Mouse (Mus musculus) brain, embryonic 18.5 days (tissue): ENCODE results near the gene Gm45213.
A peak's percentile ranks its signal among the peaks of the same experiment; 100 is the strongest.
"Not testable (repeated sequence)": the region's sequence is repeated elsewhere in the genome, so short reads cannot be mapped to it uniquely, and the experiment has no call there.

Experiments used
- DNase-seq: peaks from one replicate; pipeline ENCODE4 v3.0.0-alpha.2; 2012; ENCODE audit warnings: low read depth, low spot score

The Gm45213 gene

DNA sequence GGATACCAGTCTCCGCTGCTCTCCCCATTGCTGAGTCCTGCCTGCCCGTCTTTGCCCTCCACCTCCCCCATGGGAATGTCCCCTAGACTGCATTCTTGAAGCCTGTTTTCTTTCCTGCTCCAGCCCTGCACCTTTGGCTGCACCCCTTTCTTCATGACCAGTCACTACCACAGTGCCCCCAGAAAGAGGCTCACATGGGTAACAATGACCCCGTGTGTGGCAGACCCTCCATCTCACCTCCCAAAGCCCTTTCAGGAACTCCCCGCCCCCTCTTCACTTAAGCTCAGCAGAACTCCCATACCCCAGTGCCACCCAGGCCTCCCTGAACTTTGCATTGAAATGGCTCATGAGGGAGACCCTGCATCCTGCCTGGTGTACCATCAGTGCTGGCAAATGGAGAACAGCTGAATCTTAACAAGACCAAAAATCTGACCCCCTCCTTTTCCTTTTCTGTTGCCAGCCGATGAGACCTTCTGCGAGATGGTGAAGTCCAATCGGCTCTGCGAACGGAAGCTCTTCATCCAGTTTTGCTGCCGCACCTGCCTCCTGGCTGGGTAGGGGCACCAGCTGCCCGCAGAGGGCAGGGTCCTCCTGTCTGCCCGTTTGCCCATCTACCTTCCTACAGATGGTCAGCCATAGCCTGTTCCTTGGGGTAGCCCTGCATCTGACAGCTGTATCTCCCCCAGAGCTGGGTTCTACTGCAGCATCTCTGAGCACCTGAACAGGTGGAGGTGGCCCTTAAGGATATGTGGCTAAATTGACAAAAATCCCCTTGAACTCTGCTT is 5.2 kb downstream of the Gm45213 start:
- no peak for DNase-seq

- no peak for DNase-seq
Observed at GRCm38 (mm10) chr7:66053946-66054483, 10.6 kb downstream of the Gm45213 start.

GRCm38 (mm10) chr7:66055356-66055755 is 12.0 kb downstream of the Gm45213 start:
- DNase-seq, result not testable (repeated sequence)

GRCm38 (mm10) chr7:66058703-66059102 is 15.3 kb downstream of the Gm45213 start, which contains the start of gene Snrpa1:
Snrpa1 (plus strand) TSS chr7:66059003.
- DNase-seq, result no peak

GRCm38 (mm10) chr7:66060066-66060956 is 16.9 kb downstream of the Gm45213 start:
- peak; percentile 72 for DNase-seq

GRCm38 (mm10) chr7:66061057-66061456 is 17.7 kb downstream of the Gm45213 start:
- DNase-seq, result no peak

GRCm38 (mm10) chr7:66076411-66076810 is 33.0 kb downstream of the Gm45213 start:
- DNase-seq, result no peak

DNA sequence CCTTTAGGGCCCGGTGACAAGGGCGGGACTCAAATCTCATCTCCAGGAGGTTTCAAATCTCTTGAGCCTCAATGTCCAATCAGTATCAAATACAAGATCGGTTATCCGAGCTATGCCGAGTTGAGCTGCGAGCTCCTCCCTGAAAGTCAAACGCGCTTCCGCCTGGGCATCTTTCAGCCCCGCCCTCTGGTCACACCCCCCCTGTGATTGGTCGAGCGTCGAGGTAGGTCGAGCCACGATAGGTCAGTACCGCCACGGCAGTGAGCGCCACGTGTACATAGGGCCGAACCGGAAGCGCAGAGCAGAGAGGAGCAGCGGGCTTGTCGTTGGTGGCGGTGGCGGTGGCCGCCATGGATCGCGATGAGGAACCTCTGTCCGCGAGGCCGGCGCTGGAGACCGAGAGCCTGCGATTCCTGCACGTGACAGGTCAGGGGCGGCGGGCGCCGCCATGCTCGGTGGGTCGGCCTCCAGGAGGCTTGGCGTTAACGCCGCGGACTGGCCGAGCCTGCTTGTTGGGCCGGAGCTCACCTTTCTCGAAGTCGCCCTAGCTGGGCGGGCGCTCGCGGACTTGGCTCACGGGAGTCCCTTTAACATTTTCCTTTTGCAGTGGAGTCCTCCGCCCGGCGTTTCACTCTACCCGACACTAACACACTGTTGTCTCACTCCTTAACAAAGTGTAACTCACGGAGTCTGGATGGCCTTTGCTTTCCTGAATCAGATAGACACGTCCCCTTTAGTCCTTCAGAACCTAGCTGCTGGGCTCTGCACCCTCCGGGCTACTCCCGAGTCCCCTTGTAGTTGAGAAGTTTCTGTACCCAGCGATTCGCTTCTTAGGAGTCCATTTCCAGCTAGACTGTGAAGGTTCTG is 36.2 kb downstream of the Gm45213 start, which contains the start of gene Selenos:
Gene Selenos, plus strand, starts transcription at position 286 of the 867 bp plus-strand sequence.
- DNase-seq, result peak; percentile 95

DNA sequence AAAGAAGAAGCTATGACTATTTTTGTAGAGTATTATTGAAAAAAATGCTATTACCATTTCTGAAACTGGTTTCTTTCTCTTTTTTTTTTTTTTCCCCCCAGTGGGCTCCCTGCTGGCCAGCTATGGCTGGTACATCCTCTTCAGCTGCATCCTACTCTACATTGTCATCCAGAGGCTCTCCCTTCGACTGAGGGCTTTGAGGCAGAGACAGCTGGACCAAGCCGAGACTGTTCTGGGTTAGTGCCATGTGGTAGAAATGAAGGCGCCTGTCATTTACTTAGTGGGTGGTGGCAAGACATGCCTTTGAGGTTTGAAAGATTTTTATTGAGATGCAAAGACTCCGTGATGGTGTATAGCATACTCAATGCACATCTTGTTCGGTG is 36.8 kb downstream of the Gm45213 start:
- DNase-seq, result no peak

GRCm38 (mm10) chr7:66083757-66084156 is 40.4 kb downstream of the Gm45213 start:
- DNase-seq, result no peak

- DNase-seq, result no peak
Observed at GRCm38 (mm10) chr7:66084546-66084945, 41.1 kb downstream of the Gm45213 start.

DNA sequence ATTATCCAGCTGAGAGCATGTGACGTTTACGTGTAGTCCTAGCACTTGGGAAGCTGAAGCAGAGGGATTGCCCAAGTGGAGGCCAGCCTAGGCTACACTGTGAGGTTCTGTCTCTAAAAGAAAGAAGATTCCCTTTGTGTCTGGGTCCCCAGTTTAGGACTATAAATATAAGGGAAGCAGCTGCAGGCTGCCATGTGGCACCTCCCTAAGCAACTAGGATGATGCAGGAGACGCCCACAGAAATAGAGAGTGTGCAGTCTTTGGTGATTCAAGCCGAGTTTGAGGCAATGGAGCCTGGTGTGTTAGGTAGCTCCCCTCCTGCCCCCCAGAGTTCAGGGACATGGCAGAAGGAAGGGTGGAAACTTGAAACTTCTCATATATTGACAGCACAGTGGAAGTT is 44.2 kb downstream of the Gm45213 start:
- no peak for DNase-seq

GRCm38 (mm10) chr7:66088077-66088476 is 44.7 kb downstream of the Gm45213 start:
- DNase-seq, result no peak

DNA sequence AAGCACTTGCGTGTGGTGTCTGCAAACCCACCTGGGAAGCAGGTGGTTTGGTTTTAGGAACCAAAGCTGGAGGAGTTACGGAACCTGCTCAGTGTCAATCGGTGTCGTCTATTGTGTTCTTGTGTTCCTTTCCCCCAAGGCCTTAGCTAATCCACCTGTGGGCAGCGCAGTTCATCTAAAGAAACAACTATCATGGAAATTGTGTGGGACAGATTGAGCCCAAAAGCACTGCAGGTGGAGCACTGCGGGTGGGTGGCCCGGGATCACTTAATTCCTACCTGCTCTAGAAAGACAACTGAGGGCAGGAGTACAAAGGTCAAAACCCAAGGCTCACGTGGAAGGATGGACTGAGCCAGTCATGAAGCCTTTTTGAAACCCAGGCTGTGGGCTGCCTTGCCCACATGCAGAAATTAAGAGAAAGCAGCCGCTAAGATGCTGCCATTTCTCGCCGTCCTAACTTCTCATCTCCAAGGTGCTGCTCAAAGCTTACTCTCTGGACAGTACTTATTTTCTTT is 47.3 kb downstream of the Gm45213 start:
- DNase-seq, result no peak

DNA sequence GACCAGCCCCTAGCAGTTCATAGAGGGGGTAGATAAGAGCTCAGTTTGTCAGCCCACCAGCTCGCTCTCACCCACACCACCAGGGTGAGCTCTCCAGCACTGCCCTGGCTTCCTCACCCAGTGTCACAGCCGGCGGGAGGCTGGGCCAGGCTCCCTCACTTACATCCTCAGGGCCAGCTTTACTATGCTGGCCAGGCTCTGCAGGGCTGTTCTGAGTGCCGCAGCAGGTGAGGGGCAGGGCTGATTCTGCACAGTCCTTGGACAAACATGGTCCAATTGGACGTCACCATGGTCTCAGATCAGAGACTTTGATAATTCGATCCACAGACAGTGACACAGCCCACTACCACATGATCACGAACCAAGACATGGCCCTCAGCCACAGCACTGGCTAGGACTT is 48.2 kb downstream of the Gm45213 start:
- no peak for DNase-seq

- no peak for DNase-seq
Observed at GRCm38 (mm10) chr7:66092656-66093055, 49.3 kb downstream of the Gm45213 start.

GRCm38 (mm10) chr7:66094141-66094540 is 50.7 kb downstream of the Gm45213 start:
- no peak for DNase-seq

DNA sequence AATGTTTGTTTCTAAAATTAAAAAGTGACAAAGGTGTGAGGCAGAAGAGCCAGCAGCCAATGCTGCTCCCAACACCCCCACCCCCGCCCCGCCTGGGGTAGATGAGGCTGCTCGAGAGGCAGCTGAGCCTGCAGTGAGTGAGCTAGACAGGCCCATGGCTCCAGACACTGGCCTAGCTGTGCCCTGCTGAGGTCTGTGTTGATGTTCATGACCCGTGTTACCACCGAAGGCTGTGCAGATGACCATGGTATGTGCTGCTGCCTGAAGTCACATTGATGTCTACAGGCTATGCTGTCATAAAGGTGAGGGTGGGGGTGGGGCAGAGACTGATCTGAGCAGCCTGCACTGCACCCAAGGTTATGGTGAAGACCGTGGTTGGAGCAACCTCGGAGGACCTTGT is 55.4 kb downstream of the Gm45213 start:
- no peak for DNase-seq

- DNase-seq, result no peak
Observed at GRCm38 (mm10) chr7:66101866-66102265, 58.5 kb downstream of the Gm45213 start.

GRCm38 (mm10) chr7:66104531-66104930 is 61.1 kb downstream of the Gm45213 start:
- no peak for DNase-seq

DNA sequence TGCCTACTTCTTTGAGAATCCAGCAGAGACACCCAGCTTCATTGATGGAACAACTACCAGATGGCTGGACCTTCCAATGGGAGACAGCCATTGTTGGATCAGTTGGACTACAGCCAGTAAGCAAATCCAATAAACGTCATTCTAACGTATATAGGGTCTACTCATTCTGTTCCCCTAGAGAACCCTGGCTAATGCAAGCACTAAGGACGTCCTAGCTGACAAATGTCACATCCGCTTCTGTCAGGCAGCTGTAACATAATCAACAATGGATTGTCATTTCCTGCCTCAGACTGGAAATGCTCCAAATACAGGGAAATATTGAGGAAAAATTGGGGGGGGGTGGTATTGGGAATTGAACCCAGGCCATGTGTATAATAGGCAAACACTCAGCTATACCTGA is 62.4 kb downstream of the Gm45213 start:
- DNase-seq, result no peak
